Mouse (Mus musculus): ENCODE data around the gene Tmc7. TPM values are rescaled to one million over a fixed set of nuclear protein-coding genes. Genes with fewer than 3 reads are reported as not detected.

The Tmc7 gene
- polyA plus RNA-seq, 1 experiment: 0.26 TPM

DNA sequence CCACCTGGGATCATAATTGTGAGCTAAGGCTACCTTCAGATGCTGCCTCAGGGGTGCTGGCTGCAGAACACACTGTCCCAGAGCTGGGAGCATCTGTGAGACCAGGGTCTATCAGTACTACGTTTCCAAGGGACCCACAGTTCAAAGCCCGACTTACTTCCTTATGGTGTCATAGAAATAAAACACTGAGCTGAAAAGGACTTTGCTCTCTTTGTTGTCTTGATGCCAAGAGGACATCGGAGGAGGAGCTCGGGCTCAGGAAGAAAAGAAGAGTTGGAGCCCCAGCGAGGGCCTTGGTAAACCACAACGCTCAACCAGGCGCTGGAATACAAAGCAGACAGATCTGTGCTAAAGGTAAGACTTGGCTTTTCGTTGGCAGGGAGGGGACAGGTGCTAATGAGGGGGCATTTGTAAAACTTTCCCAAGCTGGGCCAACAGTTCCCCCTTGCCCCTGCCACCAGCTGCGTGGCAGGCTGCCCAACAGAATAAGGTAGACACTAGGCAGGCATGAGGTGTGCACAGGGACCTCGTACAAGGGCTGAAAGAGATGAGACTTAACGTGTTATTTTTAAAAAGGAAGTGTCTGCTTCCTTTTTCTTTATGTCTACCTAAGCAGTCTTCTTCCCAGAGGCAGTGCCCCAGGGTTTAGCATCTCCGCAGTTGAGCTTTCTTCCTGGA is 15.6 kb upstream of the Tmc7 start:
- peak; percentile 11 for DNase-seq
- Histone ChIP-seq H3K27ac (ENCODE audit: control insufficient read depth, insufficient read depth, low read length) (no peak overlapping the region), H3K4me3 (ENCODE audit: control insufficient read depth, insufficient read depth, low read length) (no peak overlapping the region), H3K27me3 (ENCODE audit: control insufficient read depth, insufficient read depth, low read length) (no peaks in the 10 kb centered on the region), H3K4me1 (replicated peaks; ENCODE audit: control insufficient read depth, insufficient read depth, low read length) (peaks cover 32% of the 10 kb centered on the region), H3K36me3 (ENCODE audit: control insufficient read depth, insufficient read depth, low read length) (no peaks in the 10 kb centered on the region)
- TF ChIP-seq CTCF (IDR thresholded peaks at IDR 0.05; ENCODE audit: borderline replicate concordance, control insufficient read depth, extremely low read depth, insufficient read depth, low read length, poor library complexity): no peak
- no peak for TF ChIP-seq POLR2A (IDR thresholded peaks at IDR 0.05; ENCODE audit: control insufficient read depth, extremely low read depth, insufficient read depth, low read length, poor library complexity)
- WGBS: 8% methylated on average over 12 of the region's 12 CpGs

- Histone ChIP-seq H3K4me3 (ENCODE audit: control insufficient read depth, insufficient read depth, low read length) (peak within 1 kb of the TSS; percentile 26), H3K36me3 (ENCODE audit: control insufficient read depth, insufficient read depth, low read length) (no peaks in the 10 kb centered on the region), H3K27me3 (ENCODE audit: control insufficient read depth, insufficient read depth, low read length) (no peaks in the 10 kb centered on the region), H3K27ac (ENCODE audit: control insufficient read depth, insufficient read depth, low read length) (peak within 1 kb of the TSS; percentile 80), H3K4me1 (replicated peaks; ENCODE audit: control insufficient read depth, insufficient read depth, low read length) (peaks cover 35% of the 10 kb centered on the region)
- TF ChIP-seq POLR2A (IDR thresholded peaks at IDR 0.05; ENCODE audit: control insufficient read depth, extremely low read depth, insufficient read depth, low read length, poor library complexity): no peak
- TF ChIP-seq CTCF (IDR thresholded peaks at IDR 0.05; ENCODE audit: borderline replicate concordance, control insufficient read depth, extremely low read depth, insufficient read depth, low read length, poor library complexity): no peak
- 9% methylated on average over 23 of the region's 23 CpGs for WGBS
- peak; percentile 69 for DNase-seq
These were observed 12.7 kb upstream of the Tmc7 start, which contains the start of gene Tmc5 for GRCm38 (mm10) chr7:118597201-118597600. TSS of gene Tmc5 (plus strand) at chr7:118597297.

GRCm38 (mm10) chr7:118596271-118596670 is 11.7 kb upstream of the Tmc7 start:
- Histone ChIP-seq H3K27ac (ENCODE audit: control insufficient read depth, insufficient read depth, low read length) (peak overlapping the region; percentile 80), H3K4me1 (replicated peaks; ENCODE audit: control insufficient read depth, insufficient read depth, low read length) (peaks cover 35% of the 10 kb centered on the region), H3K4me3 (ENCODE audit: control insufficient read depth, insufficient read depth, low read length) (no peak overlapping the region), H3K36me3 (ENCODE audit: control insufficient read depth, insufficient read depth, low read length) (no peaks in the 10 kb centered on the region), H3K27me3 (ENCODE audit: control insufficient read depth, insufficient read depth, low read length) (no peaks in the 10 kb centered on the region)
- peak; percentile 30 for DNase-seq
- 52% methylated on average over 11 of the region's 11 CpGs for WGBS
- TF ChIP-seq CTCF (IDR thresholded peaks at IDR 0.05; ENCODE audit: borderline replicate concordance, control insufficient read depth, extremely low read depth, insufficient read depth, low read length, poor library complexity) (no peak), POLR2A (IDR thresholded peaks at IDR 0.05; ENCODE audit: control insufficient read depth, extremely low read depth, insufficient read depth, low read length, poor library complexity) (no peak)

DNA sequence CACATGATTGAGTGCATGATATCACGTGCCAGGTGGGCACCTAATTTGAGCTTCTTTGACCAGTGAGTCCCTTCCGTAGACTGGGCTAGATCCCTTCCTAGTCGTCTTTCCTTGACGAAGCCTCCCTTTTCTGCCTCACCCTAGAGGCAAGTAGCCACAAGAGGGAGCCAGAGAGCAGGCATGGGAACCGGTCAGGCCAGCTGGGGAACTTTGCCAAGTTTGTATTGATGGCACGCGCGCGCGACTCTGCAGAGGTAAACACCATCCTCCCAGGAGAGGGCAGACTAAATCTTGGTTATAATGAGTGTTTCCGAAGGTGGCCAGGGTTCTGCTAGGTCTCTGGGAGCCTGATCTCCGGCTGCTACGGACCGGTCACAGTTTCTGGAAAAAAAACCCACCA is 10.7 kb upstream of the Tmc7 start:
- no peak overlapping the region for H3K4me3 ChIP-seq (ENCODE audit: control insufficient read depth, insufficient read depth, low read length)
- WGBS: 7% methylated on average over 14 of the region's 14 CpGs
- peak; percentile 93 for DNase-seq
- no peaks in the 10 kb centered on the region for H3K36me3 ChIP-seq (ENCODE audit: control insufficient read depth, insufficient read depth, low read length)
- no peak overlapping the region for H3K27ac ChIP-seq (ENCODE audit: control insufficient read depth, insufficient read depth, low read length)
- no peaks in the 10 kb centered on the region for H3K27me3 ChIP-seq (ENCODE audit: control insufficient read depth, insufficient read depth, low read length)
- TF ChIP-seq CTCF (IDR thresholded peaks at IDR 0.05; ENCODE audit: borderline replicate concordance, control insufficient read depth, extremely low read depth, insufficient read depth, low read length, poor library complexity) (peak; percentile 95), POLR2A (IDR thresholded peaks at IDR 0.05; ENCODE audit: control insufficient read depth, extremely low read depth, insufficient read depth, low read length, poor library complexity) (no peak)
- peaks cover 32% of the 10 kb centered on the region for H3K4me1 ChIP-seq (replicated peaks; ENCODE audit: control insufficient read depth, insufficient read depth, low read length)

DNA sequence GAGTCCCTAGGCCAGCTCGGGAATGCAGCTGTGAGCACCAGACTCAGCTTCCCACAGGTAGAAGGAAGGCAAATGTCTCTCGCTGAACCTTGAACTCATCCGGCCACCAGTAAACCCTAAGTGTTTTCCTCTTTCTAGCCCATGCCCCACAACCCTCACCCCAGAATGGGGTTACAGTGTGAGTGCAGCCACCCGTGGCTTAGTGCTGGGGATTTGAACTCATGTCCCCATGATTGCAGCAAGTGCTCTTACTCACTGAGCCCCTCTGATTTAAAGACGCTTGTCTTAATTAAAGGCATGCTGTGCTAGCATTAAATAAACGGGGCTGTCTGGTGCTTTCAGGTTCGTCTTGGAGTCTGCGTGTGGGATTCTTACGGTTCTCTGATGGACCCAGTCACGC is 10.1 kb upstream of the Tmc7 start:
- H3K27ac ChIP-seq (ENCODE audit: control insufficient read depth, insufficient read depth, low read length): no peak overlapping the region
- TF ChIP-seq CTCF (IDR thresholded peaks at IDR 0.05; ENCODE audit: borderline replicate concordance, control insufficient read depth, extremely low read depth, insufficient read depth, low read length, poor library complexity) (no peak), POLR2A (IDR thresholded peaks at IDR 0.05; ENCODE audit: control insufficient read depth, extremely low read depth, insufficient read depth, low read length, poor library complexity) (no peak)
- WGBS: 55% methylated on average over 10 of the region's 10 CpGs
- no peak for DNase-seq
- H3K4me1 ChIP-seq (replicated peaks; ENCODE audit: control insufficient read depth, insufficient read depth, low read length): peaks cover 26% of the 10 kb centered on the region
- H3K4me3 ChIP-seq (ENCODE audit: control insufficient read depth, insufficient read depth, low read length): no peak overlapping the region
- no peaks in the 10 kb centered on the region for H3K27me3 ChIP-seq (ENCODE audit: control insufficient read depth, insufficient read depth, low read length)
- no peaks in the 10 kb centered on the region for H3K36me3 ChIP-seq (ENCODE audit: control insufficient read depth, insufficient read depth, low read length)

GRCm38 (mm10) chr7:118593567-118594407 is 9.3 kb upstream of the Tmc7 start:
- Histone ChIP-seq H3K4me1 (replicated peaks; ENCODE audit: control insufficient read depth, insufficient read depth, low read length) (peaks cover 21% of the 10 kb centered on the region), H3K4me3 (ENCODE audit: control insufficient read depth, insufficient read depth, low read length) (no peak overlapping the region), H3K27ac (ENCODE audit: control insufficient read depth, insufficient read depth, low read length) (no peak overlapping the region), H3K36me3 (ENCODE audit: control insufficient read depth, insufficient read depth, low read length) (no peaks in the 10 kb centered on the region), H3K27me3 (ENCODE audit: control insufficient read depth, insufficient read depth, low read length) (no peaks in the 10 kb centered on the region)
- TF ChIP-seq CTCF (IDR thresholded peaks at IDR 0.05; ENCODE audit: borderline replicate concordance, control insufficient read depth, extremely low read depth, insufficient read depth, low read length, poor library complexity): no peak
- no peak for TF ChIP-seq POLR2A (IDR thresholded peaks at IDR 0.05; ENCODE audit: control insufficient read depth, extremely low read depth, insufficient read depth, low read length, poor library complexity)
- WGBS: 48% methylated on average over 9 of the region's 9 CpGs
- DNase-seq: no peak

Measured in thymus, adult 2 months (tissue).